Mouse (Mus musculus) hindbrain, embryonic 14.5 days (tissue): ENCODE measurements around the gene Eed. TPM values are rescaled to one million over a fixed set of nuclear protein-coding genes. Genes with fewer than 3 reads are reported as not detected.

Experiments used
- ATAC-seq: fragments of 200-750 bp; cut with Nextera tagmentation; 2 replicates; pipeline ENCODE4 v1.8.0; 2017; ENCODE audit warnings: moderate number of reproducible peaks, mild to moderate bottlenecking, moderate TSS enrichment, moderate library complexity; ENCODE audit not compliant: low FRiP score
- DNase-seq: peaks from one replicate; pipeline ENCODE4 v3.0.0-alpha.2; 2015; ENCODE audit warnings: low spot score
- H3K27ac ChIP-seq: fragments of 300-500 bp; sonication (generic); 2 replicates; pipeline ENCODE4 v1.5.1; 2014; ENCODE audit warnings: mild to moderate bottlenecking, moderate library complexity
- H3K27me3 ChIP-seq: fragments of 300-500 bp; sonication (generic); 2 replicates; pipeline ENCODE4 v1.6.1; 2014; ENCODE audit warnings: mild to moderate bottlenecking, low read length, mixed read lengths; ENCODE audit not compliant: control insufficient read depth, insufficient read depth
- H3K36me3 ChIP-seq: fragments of 300-500 bp; sonication (generic); replicated peaks from 2 replicates; pipeline ENCODE4 v1.6.1; 2014; ENCODE audit not compliant: control insufficient read depth, insufficient read depth
- H3K4me1 ChIP-seq: fragments of 300-500 bp; sonication (generic); replicated peaks from 2 replicates; pipeline ENCODE4 v1.6.1; 2014; ENCODE audit warnings: antibody characterized with exemption, low read length, mixed read lengths; ENCODE audit not compliant: control insufficient read depth, insufficient read depth
- H3K4me2 ChIP-seq: fragments of 300-500 bp; sonication (generic); replicated peaks from 2 replicates; pipeline ENCODE4 v1.6.1; 2014; ENCODE audit warnings: mild to moderate bottlenecking, moderate library complexity
- H3K4me3 ChIP-seq: fragments of 300-500 bp; sonication (generic); replicated peaks from 2 replicates; pipeline ENCODE4 v1.5.1; 2014; ENCODE audit warnings: mild to moderate bottlenecking, low read length
- H3K9ac ChIP-seq: fragments of 300-500 bp; sonication (generic); 2 replicates; pipeline ENCODE4 v1.6.1; 2014
- H3K9me3 ChIP-seq: fragments of 300-500 bp; sonication (generic); 2 replicates; pipeline ENCODE4 v1.6.1; 2016; ENCODE audit warnings: low read length; ENCODE audit not compliant: control insufficient read depth
- WGBS: fragments of 180-500 bp; shearing (Covaris S2); extraction: QIAGEN DNeasy Blood & Tissue Kit; methylation state at CpG from one replicate; pipeline ENCODE4 v1.1.7; 2014; 5-methylcytosine and 5-hydroxymethylcytosine counted together
- polyA plus RNA-seq: library from polyadenylated mRNA; unstranded; fragments of >200 nt; fragmentation: Nextera tagmentation; extraction: Ambion mirVana; gene quantifications from 2 replicates; pipeline ENCODE4 v1.2.1, GENCODE M21; 2014

Eed gene
- polyA plus RNA-seq, 1 experiment from 2014 or later: 30.9 TPM

DNA sequence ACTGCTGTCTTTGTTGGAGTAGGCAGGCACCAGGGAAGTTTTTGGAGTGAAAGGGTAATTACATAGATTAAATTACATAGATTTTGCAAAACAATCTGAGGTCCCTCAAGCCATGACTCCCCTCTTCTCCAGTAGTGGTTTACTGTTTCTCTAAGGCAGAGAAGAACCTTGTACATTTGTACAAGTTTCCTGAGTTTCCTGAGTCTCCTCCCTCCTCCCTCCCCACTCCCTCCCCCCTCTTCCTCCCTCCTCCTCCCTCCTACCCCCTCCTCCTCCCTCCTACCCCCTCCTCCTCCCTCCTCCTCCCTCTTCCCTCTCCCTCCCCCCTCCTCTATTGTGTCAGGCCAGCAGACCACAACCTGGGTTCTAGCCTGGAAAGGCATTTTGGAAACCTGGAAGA is 3.6 kb upstream of the Eed start:
- H3K27me3 ChIP-seq: no peaks in the 10 kb centered on the region
- no peak for DNase-seq
- ATAC-seq: no peak
- H3K27ac ChIP-seq: no peak overlapping the region
- H3K4me1 ChIP-seq: peaks cover 3% of the 10 kb centered on the region; the same call in 1 of the 2 replicates
- no peaks in the 10 kb centered on the region for H3K36me3 ChIP-seq
- no peaks in the 10 kb centered on the region for H3K9me3 ChIP-seq
- no peak overlapping the region for H3K9ac ChIP-seq
- H3K4me3 ChIP-seq: no peak overlapping the region
- H3K4me2 ChIP-seq: no peak overlapping the region

DNA sequence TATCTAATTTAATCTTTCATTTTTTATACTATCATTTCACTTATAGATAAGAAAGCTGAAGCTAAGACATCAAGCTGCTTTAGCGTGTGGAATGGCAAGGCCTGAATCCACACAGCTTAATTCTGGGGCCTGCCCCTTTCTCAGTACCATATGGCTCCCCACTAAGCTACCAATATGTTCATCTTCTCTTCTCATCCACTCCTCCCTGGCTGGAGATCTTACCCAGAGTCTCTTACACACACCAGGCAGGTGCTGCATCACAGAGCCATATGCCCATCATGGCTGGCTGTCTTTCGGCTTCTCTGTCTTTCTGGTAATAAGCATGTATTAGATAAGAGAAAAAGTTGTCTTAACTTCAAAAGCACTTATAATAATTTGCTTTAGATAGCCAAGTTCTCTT is 2.7 kb upstream of the Eed start:
- Histone ChIP-seq H3K9me3 (no peaks in the 10 kb centered on the region), H3K4me1 (peaks cover 12% of the 10 kb centered on the region), H3K36me3 (no peaks in the 10 kb centered on the region), H3K27me3 (no peaks in the 10 kb centered on the region), H3K9ac (no peak overlapping the region), H3K27ac (no peak overlapping the region), H3K4me3 (no peak overlapping the region), H3K4me2 (no peak overlapping the region)
- WGBS: 89% methylated on average over 2 of the region's 2 CpGs
- ATAC-seq: no peak
- no peak for DNase-seq

DNA sequence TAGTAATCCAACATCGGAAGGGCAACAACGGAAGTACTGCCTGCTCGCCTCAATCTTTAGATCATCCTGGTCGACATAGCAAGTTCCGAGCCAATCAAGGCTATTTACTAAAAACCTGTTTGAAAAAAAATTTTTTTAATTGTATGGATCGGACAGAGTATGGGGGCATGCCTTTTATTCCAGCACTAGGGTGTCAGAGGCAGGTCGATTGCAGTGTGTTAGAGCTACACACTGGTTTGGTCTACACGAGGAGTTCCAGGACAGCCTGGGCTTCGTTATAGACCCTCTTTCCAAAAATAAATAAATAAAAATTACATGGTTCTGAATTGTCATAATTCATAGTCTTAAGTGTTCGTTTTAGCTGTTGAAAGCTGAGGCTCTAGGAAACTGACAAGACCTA is 774 bp upstream of the Eed start:
- ATAC-seq: peak; percentile 29
- Histone ChIP-seq H3K27ac (peak overlapping the region; percentile 95), H3K4me1 (peaks cover 13% of the 10 kb centered on the region), H3K4me3 (peak overlapping the region; percentile 79), H3K4me2 (peak overlapping the region; percentile 80), H3K36me3 (no peaks in the 10 kb centered on the region), H3K9ac (peak overlapping the region; percentile 67), H3K9me3 (no peaks in the 10 kb centered on the region), H3K27me3 (no peaks in the 10 kb centered on the region)
- WGBS: 14% methylated on average over 10 of the region's 10 CpGs
- no peak for DNase-seq

DNA sequence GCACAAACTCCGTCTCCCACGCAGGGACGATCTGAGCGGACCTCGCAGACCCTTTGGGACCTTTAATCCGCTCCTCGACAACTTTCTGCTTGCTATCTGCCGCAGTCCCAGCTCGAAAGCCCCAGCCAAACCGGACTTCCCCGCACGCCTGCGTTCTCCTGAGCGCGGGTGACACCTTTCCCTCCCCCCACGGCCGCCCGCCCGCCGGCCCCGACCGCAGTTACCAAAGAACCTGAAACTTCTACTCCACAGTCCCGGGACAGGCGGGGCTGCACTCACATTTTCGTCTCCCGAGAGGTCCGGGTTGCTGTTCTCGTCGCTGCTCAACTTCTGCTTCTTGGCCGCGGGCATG is 674 bp downstream of the Eed start:
- under 1% methylated on average over 31 of the region's 31 CpGs for WGBS
- H3K4me3 ChIP-seq: peak overlapping the region; percentile 79
- peak overlapping the region; percentile 95 for H3K27ac ChIP-seq
- H3K4me2 ChIP-seq: peak overlapping the region; percentile 80
- H3K36me3 ChIP-seq: peaks cover 12% of the 10 kb centered on the region
- ATAC-seq (no peak), DNase-seq (no peak)
- no peaks in the 10 kb centered on the region for H3K9me3 ChIP-seq
- H3K4me1 ChIP-seq: peaks cover 13% of the 10 kb centered on the region
- H3K27me3 ChIP-seq: no peaks in the 10 kb centered on the region
- peak overlapping the region; percentile 67 for H3K9ac ChIP-seq

DNA sequence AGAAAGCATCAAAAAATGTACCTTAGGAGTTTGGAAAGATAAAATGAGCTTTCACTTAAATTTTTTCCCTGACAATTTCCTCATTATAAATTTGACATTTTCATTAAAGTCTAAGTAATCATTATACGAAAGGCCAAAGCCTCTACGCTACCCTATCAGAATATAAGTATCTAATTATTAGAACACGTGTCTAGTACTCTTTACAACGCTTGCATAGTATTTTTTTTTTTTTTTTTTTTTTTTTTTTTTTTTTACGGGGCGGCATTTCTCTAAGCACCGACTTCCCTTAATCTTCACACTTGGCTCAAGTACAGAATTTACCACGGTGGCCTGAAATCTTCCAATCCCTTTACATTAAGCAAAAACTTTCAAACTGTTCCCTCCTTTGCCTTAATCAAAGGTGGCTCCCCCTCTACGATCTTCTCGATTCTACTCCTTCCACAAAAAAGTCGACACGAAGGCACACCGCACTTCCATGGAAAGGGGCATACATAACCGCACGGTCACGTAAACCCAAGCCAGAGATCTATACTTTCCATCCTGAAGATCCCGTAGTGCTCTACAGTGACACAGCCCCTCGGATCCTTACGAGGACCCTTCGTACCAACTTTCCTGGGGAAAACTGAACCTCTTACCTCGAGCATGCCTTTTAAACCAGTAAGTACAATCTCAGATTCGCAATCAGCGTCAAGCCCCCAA is 1.2 kb downstream of the Eed start:
- DNase-seq (no peak), ATAC-seq (no peak)
- Histone ChIP-seq H3K4me2 (peak overlapping the region; percentile 80), H3K27ac (peak overlapping the region; percentile 95), H3K27me3 (no peaks in the 10 kb centered on the region), H3K9me3 (no peaks in the 10 kb centered on the region), H3K4me1 (peaks cover 13% of the 10 kb centered on the region), H3K36me3 (peaks cover 16% of the 10 kb centered on the region), H3K9ac (peak overlapping the region; percentile 67), H3K4me3 (peak overlapping the region; percentile 79)
- 5% methylated on average over 23 of the region's 23 CpGs for WGBS

DNA sequence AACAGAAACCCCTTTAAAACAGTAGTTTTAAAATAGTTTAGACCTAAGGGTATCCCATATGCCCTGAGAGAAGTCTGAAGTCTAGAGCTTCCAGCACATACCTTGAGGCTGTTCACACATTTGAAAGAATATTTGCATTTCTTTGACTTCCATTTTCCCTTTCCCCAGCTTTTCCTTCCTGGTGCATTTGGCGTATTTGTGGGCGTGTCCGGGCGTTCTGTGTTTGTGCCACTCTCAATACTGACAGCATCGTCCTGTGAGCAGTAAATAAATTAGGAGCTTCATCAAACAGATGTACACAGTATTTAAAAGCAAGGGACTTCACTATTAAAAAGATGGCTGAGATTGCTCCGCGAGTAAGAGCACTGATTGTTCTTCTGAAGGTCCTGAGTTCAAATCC is 4.0 kb downstream of the Eed start:
- no peaks in the 10 kb centered on the region for H3K9me3 ChIP-seq
- WGBS: 95% methylated on average over 7 of the region's 7 CpGs
- no peak overlapping the region for H3K4me3 ChIP-seq
- H3K4me1 ChIP-seq: peaks cover 10% of the 10 kb centered on the region
- no peak for DNase-seq
- no peak for ATAC-seq
- no peak overlapping the region for H3K9ac ChIP-seq
- no peak overlapping the region for H3K27ac ChIP-seq
- peaks cover 32% of the 10 kb centered on the region for H3K36me3 ChIP-seq
- H3K4me2 ChIP-seq: no peak overlapping the region
- H3K27me3 ChIP-seq: no peaks in the 10 kb centered on the region

DNA sequence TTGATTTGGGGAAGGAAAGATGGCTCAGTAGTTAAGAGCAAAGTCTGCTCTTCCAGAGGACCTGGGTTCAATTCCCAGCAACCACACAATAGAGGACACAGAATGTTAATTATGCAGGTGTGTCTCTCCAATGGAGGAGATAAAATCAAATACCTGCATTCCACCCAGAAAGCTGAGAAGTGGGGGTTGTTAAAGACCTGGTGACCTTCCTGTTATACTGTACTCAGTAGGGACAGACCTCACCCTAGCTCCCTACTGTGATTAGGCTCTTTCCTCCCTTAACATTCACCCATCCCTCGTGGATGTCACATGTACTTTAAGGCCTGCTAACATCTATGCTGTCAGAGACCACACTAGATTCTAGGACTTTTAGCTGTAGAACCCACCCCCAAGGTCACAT is 5.2 kb downstream of the Eed start:
- peaks cover 10% of the 10 kb centered on the region for H3K4me1 ChIP-seq
- 96% methylated on average over 1 of the region's 1 CpGs for WGBS
- H3K27ac ChIP-seq: no peak overlapping the region
- ATAC-seq: no peak
- no peak overlapping the region for H3K4me3 ChIP-seq
- no peak overlapping the region for H3K9ac ChIP-seq
- no peak for DNase-seq
- H3K36me3 ChIP-seq: peaks cover 43% of the 10 kb centered on the region
- H3K4me2 ChIP-seq: no peak overlapping the region
- H3K27me3 ChIP-seq: no peaks in the 10 kb centered on the region
- no peaks in the 10 kb centered on the region for H3K9me3 ChIP-seq

DNA sequence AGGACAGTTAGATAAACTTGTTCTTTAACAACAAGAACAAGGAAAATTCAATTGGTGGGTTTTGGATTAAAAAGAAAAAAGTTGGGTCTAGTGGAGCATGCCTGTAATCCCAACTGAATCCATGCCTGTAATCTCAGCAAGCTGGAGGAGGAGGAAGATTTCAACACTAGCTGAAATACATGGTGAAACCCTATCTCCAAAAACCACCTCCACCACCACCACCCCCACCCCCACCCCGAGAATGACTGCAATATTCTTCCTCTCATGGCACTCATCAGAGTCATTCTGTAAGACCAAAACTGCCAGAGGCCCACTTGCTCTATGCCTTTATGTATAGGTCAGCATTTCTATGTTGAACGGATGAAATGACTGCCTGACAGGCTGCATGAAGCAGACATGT is 13.5 kb downstream of the Eed start:
- H3K4me2 ChIP-seq: no peak overlapping the region
- no peak overlapping the region for H3K27ac ChIP-seq
- no peaks in the 10 kb centered on the region for H3K9me3 ChIP-seq
- no peaks in the 10 kb centered on the region for H3K4me1 ChIP-seq
- WGBS: 91% methylated on average over 2 of the region's 2 CpGs
- H3K4me3 ChIP-seq: no peak overlapping the region
- no peak for ATAC-seq
- no peak overlapping the region for H3K9ac ChIP-seq
- H3K27me3 ChIP-seq: no peaks in the 10 kb centered on the region
- DNase-seq: no peak
- peaks cover 67% of the 10 kb centered on the region for H3K36me3 ChIP-seq

DNA sequence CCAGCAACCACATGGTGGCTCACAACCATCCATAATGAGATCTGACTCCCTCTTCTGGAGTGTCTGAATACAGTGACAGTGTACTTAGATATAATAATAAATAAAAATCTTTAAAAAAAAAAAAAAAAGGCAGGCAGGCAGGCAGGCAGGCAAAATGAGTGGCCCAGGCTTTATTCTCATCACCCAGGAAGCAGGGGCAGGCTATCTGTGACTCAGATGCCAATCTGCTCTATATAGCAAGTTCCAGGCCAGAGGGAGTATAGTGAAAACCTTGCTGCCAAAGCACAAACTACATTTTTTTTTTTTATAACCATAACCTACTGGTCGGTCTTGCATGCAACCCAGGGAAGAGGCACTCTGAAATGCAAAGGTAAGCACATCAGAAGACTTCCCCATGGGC is 14.0 kb downstream of the Eed start:
- no peak for ATAC-seq
- H3K27ac ChIP-seq: no peak overlapping the region
- no peaks in the 10 kb centered on the region for H3K4me1 ChIP-seq
- WGBS: 100% methylated on average over 1 of the region's 1 CpGs
- no peaks in the 10 kb centered on the region for H3K9me3 ChIP-seq
- DNase-seq: no peak
- no peaks in the 10 kb centered on the region for H3K27me3 ChIP-seq
- no peak overlapping the region for H3K9ac ChIP-seq
- H3K4me2 ChIP-seq: no peak overlapping the region
- H3K36me3 ChIP-seq: peaks cover 67% of the 10 kb centered on the region
- no peak overlapping the region for H3K4me3 ChIP-seq

DNA sequence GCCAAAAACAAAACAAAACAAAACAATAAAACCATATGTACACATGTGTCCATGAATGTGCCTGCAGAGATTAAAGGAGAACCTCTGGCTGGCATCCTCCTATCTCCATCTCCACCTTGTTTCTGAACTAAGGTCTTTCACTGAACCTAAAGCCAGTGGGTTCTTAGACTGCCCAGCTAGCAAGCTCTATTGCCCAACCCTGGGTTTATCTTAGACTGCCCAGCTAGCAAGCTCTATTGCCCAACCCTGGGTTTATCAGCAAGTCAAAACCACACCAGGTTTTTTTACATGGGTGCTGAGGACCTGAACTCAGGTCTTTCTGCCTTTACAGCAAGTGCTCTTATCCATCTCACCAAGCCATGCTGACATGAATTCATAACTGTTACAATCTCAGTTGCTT is 17.6 kb downstream of the Eed start:
- Histone ChIP-seq H3K36me3 (peaks cover 63% of the 10 kb centered on the region), H3K27me3 (no peaks in the 10 kb centered on the region), H3K9ac (no peak overlapping the region), H3K4me1 (no peaks in the 10 kb centered on the region), H3K4me2 (no peak overlapping the region), H3K4me3 (no peak overlapping the region), H3K9me3 (no peaks in the 10 kb centered on the region), H3K27ac (no peak overlapping the region)
- ATAC-seq (no peak), DNase-seq (no peak)
